Mouse (Mus musculus): ENCODE results near the gene Vps54. TPM values are rescaled to one million over a fixed set of nuclear protein-coding genes. Genes with fewer than 3 reads are reported as not detected.
"Not testable (repeated sequence)": the region's sequence is repeated elsewhere in the genome, so short reads cannot be mapped to it uniquely, and the experiment has no call there.

The Vps54 gene
- total RNA-seq, 2 experiments from 2014 or later: 30.9 to 35.4 TPM

- DNase-seq: no peak
Observed at GRCm38 (mm10) chr11:21241351-21241750, 2.3 kb downstream of the Vps54 start.

GRCm38 (mm10) chr11:21247203-21247865 is 8.3 kb downstream of the Vps54 start:
- DNase-seq: no peak

- no peak for DNase-seq
Observed at GRCm38 (mm10) chr11:21247940-21248339, 8.9 kb downstream of the Vps54 start.

GRCm38 (mm10) chr11:21250366-21250765 is 11.3 kb downstream of the Vps54 start:
- peak in 1 of 2 experiments; percentile 14 for DNase-seq

GRCm38 (mm10) chr11:21258611-21259010 is 19.5 kb downstream of the Vps54 start:
- DNase-seq: not testable (repeated sequence)

- DNase-seq: no peak
Observed at GRCm38 (mm10) chr11:21265423-21265822, 26.3 kb downstream of the Vps54 start.

GRCm38 (mm10) chr11:21276151-21276550 is 37.1 kb downstream of the Vps54 start:
- DNase-seq: no peak

- DNase-seq: no peak
Observed at GRCm38 (mm10) chr11:21286391-21286790, 47.3 kb downstream of the Vps54 start.

GRCm38 (mm10) chr11:21288153-21288552 is 49.1 kb downstream of the Vps54 start:
- not testable (repeated sequence) for DNase-seq

GRCm38 (mm10) chr11:21295486-21295885 is 56.4 kb downstream of the Vps54 start:
- peak in 1 of 2 experiments; percentile 15 for DNase-seq

GRCm38 (mm10) chr11:21303619-21304018 is 64.5 kb downstream of the Vps54 start:
- DNase-seq: no peak

- DNase-seq: no peak
Observed at GRCm38 (mm10) chr11:21307078-21307668, 68.1 kb downstream of the Vps54 start.

- DNase-seq: peak; percentile 17 to 51
Observed at GRCm38 (mm10) chr11:21308119-21308518, 69.0 kb downstream of the Vps54 start.

- no peak for DNase-seq
Observed at GRCm38 (mm10) chr11:21309516-21309915, 70.4 kb downstream of the Vps54 start.

GRCm38 (mm10) chr11:21313922-21314657 is 75.0 kb downstream of the Vps54 start:
- no peak for DNase-seq

- no peak for DNase-seq
Observed at GRCm38 (mm10) chr11:21321577-21321976, 82.5 kb downstream of the Vps54 start.

- no peak for DNase-seq
Observed at GRCm38 (mm10) chr11:21322349-21322748, 83.3 kb downstream of the Vps54 start.

GRCm38 (mm10) chr11:21325781-21326180 is 86.7 kb downstream of the Vps54 start:
- DNase-seq: no peak

GRCm38 (mm10) chr11:21326770-21327169 is 87.7 kb downstream of the Vps54 start:
- peak in 1 of 2 experiments; percentile 5 for DNase-seq

- no peak for DNase-seq
Observed at GRCm38 (mm10) chr11:21327486-21327885, 88.4 kb downstream of the Vps54 start.

GRCm38 (mm10) chr11:21328141-21328540 is 89.1 kb downstream of the Vps54 start:
- no peak for DNase-seq

- no peak for DNase-seq
Observed at GRCm38 (mm10) chr11:21332639-21333295, 93.7 kb downstream of the Vps54 start.

- DNase-seq: no peak
Observed at GRCm38 (mm10) chr11:21337855-21338254, 98.8 kb downstream of the Vps54 start.
